Mouse (Mus musculus): Measurements from ENCODE around the gene Rhot1.
"Not testable (repeated sequence)": the region's sequence is repeated elsewhere in the genome, so short reads cannot be mapped to it uniquely, and the experiment has no call there.

Gene Rhot1

DNA sequence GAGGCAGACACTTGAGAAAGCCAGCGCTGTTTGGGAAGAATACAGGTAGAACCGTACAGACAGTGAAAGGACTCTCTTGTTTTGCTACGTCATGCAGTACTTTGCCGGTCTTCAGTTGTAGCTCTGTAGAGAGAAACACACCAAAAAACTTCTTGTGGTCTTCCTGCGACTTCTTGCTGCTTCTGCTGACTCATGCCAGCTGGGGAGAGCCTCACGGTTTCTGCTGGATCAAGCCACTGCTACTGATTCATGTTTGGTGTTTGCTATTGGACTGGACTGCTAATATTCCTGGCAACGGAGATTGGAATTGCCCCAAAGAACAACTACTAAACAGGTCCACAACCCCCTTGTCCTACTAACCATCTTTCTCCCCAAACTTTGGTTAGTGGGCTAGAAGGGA lies 12.5 kb upstream of the Rhot1 start:
- DNase-seq, result no peak

DNA sequence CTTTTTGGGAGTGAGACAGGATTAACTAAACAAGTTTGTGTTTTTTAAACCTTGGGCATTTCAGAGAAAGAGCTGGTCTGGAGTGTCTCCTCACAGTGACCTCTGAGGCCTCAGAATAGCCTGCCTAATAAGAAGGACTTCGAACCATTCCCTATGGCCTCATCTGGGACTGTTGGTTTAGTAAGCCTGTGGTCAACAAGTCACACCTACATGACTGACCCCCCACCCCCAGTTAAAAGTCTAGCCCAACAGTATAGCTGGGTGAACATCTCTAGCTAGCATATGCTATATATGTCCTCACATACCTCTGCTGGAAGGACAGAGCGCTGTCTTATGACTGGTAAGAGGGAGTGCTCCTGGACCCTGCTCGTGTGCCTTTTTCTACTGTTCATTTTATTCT lies 9.5 kb upstream of the Rhot1 start:
- DNase-seq, result no peak

DNA sequence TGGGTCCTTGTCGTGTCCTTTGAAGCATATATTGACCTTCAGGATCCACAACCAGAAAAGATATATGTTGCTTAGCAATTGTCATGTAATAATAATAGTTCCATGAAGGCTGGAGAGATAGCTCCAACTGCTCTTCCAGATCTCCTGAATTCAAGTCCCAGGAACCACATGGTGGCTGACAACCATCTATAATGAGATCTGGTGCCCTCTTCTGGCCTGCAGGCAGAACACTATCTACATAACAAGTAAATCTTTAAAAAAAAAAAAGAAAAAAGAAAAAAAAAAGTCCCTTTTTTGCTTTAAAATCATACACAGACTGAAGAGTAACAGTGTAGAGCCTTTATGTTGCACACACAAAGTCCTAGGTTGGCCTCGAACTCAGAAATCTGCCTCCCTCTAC lies 9.0 kb upstream of the Rhot1 start:
- DNase-seq, result no peak

DNA sequence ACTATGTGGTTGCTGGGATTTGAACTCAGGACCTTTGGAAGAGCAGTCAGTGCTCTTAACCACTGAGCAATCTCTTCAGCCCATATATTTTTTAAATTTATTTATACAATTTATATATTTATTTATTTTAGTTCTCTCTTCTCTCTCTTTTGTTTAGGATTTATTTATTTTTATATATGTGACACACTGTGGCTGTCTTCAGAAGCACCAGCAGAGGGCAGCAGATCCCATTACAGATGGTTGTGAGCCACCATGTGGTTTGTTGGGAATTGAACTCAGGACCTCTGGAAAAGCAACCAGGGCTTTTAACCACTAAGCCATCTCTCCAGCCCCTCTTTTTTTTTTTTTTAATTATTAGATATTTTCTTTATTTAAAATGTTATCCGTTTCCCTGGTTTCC lies 8.5 kb upstream of the Rhot1 start:
- DNase-seq, result peak; percentile 24 to 44

DNA sequence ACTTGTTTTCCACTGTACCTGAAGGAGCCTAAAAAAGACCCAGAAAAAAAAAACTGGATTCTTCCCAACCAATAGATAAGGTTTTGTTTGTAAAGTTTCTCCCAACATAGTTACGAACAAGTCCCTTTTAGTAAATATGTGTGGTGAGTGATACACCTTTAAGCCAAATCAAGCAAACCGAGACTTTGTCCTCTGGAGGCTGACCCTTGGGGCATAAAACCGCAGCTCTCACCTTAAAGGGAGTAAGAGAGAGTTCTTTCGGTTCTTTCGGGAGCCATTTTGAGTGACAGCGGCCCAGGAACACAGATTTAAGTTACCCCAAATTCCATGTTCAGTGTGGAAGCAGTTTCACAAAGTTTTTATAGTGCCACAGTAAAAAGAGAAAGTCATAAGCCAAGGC lies 6.5 kb upstream of the Rhot1 start:
- DNase-seq, result no peak

DNA sequence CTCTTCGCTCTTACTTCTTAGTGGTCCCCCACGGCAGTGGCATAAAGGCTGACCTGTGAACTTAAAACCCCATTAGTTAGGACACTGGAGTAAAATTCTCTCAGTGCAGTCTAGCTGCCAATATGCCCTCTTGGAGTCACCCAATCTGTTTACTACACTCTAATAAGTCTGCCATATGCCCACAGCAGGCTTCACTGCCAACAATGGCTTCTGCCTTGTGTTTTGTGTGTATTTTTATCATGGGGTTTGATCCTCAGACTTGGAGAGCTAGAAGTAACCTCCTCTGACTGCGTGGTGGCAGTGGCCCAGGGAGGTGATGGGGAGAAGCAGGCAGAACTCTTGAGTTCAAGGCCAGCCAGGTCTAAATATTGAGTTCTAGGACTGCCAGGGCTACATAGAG lies 4.8 kb upstream of the Rhot1 start:
- DNase-seq, result peak; percentile 12 to 25

DNA sequence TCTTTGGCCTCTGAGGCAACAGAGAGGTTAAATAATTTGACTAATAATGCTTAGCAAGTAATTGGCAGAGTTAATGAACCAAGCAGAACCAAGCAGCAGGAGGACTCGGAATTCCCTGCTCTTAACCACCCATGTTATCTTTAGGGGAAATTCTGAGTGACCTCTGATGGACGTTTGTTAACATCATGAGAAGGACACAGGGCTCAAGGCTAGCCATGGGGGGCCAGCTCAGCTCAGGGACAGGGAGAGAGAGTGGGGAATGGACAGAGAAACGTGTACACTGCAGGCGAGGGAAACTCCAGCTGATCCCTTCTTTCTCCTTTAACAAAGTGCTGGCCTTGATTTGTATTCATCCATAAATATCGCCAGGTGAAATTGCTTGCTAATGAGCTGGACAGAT lies 3.9 kb upstream of the Rhot1 start:
- DNase-seq, result no peak

DNA sequence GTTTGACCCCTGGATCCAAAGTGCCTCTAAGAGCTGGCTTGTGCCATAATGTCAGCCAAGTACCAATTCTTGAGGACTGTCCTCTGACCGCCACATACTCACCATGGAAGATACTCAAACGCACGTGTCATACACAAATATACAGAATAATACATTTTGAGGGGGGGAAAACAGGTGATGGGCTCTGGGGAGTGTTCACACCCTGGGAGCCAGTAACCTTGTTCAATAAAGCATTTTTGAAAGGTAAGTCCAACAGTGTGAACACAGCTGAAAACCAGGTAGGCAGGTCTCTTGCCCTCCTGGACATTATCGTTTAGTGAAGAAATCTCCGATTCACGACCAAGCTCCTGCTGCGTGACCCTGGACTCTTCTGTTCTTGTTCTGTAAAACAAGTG lies 357 bp upstream of the Rhot1 start:
- no peak for DNase-seq

DNA sequence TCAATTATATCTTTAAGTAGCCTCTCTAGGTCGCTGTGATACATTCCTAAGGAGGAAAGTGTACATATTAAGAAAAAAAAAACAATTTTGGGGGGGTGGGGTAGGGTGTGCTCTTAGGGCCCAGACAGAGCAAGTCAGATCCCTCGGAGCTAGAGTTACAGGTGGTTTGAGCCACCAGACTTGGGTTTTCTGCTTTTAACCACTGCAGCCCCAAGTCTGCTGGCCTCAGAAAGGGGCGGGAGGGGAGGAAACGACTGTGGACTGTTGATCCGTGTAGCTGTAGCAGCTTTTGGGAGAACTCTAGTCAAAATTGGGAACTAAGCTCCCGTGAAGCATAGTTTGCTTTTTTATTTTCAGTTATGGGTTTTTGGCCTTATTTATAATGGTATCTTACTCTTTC lies 1.5 kb downstream of the Rhot1 start:
- DNase-seq, result no peak

DNA sequence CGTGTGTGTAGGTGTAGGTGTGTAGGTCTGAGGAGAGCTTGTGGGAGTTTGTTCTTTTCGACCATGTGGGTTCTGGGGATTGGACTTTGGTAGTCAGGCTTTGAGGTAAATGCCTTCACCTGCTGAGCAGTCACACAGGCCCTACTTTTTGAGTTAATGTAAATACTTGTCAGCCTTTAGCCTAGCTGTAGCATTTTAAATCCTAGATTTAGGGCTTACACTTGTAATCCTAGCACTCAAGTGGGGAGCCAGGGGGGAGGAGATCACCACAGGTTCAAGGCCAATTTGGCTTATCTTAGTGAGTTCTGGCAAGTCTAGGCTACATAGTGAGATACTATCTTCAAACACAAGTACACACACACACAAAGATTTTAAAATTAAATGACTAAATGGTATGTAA lies 3.5 kb downstream of the Rhot1 start:
- DNase-seq, result no peak

DNA sequence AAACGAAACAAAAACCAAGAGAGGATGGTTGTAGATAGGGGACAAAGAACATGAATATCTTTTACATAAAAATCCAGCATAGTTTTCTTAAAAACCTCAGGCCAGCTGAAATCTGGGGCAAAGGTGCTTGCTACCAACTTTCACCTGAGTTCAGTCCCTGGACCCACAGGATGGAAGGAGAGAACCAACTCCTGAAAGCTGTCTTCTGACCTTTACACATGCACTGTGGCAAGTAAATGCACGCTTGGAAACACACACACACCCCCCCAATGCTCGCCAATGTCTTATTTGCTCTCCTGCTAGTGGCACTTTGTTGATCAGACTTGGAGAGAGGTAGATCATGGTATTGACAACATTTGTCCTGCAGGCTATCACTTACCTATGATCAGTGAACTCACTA lies 6.5 kb downstream of the Rhot1 start:
- no peak for DNase-seq

DNA sequence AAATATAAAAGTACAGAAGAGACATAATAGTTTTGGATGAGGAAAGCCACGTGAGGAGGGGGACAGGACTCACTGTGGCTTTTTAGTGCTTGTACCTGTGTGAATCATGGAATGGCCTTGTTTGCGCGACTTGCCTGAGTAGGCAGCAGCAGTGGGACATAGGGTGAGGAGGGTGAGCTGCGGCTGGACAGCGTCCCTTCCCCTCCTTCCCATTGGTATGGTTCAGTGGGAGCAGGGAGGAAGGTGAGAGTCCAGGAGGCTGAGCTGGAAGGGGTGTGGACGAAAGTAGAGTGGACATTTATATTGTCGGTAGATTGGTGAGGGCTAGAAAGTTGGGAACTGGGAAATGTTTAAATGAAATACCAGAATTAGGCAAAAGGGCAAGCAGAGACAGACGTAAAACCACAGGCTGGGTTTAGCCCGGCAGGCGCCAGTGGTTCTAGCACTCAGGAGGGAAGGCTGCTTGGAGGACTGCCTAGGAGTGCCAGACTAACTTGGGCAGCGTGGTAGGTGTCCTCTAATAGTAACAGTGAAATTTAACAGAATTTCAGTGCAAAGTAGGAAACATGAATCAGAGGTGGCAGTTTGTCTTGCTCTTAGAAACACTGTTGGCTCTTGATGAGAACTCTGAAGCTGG lies 10.0 kb downstream of the Rhot1 start:
- no peak for DNase-seq

DNA sequence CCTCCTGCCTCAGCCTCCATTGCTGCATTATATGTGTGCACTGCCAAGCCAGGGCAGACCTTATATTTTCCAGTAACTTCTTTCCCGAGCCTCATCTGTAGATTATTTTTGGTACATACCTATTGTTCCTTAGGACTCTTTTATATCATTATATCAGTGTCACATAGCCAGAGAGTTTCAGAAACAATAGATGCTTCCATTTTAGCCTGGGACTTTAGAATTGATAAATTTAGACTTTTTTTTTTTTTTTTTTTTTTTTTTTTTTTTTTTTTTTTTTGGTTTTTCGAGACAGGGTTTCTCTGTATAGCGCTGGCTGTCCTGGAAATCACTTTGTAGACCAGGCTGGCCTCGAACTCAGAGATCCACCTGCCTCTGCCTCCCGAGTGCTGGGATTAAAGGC lies 21.2 kb downstream of the Rhot1 start:
- not testable (repeated sequence) for DNase-seq

DNA sequence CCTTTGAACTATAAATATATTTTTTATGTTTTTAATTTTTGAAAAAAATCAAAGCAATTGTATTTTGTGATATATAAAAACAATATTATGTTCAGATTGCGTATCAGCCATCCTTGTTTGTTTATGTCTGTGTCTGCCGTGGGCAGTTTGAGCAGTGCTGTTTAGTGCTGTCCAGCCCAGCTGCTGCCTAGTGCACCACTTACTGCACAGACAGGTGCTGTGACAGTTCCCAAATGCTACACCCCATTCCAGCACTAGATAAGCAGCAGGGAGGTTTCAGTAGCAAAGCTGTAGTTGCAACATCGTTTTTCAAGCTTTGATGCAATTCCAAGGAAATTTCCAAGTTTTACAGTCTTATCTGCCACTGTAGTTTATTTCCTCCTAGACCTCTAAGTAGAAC lies 28.5 kb downstream of the Rhot1 start:
- no peak for DNase-seq

DNA sequence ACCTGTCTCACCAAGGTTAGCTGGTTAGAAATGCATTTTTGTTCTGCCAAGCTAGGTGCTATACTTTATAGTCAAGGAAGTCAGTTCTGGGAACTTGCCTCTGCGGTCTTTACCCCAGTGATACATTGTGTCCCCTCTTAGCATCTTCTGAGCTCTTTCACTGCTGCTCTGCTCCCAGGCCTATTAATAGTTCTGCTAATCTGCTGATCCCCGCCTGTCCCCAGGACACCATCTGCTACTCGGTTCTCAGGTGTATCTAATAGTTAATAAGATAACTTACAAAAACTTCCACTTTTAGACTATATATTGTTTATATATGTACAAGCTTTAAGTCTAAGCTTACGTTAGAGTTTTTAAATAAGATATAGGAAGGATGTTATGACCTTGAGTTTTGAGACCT lies 29.5 kb downstream of the Rhot1 start:
- DNase-seq, result peak in 1 of 2 experiments; percentile 30

DNA sequence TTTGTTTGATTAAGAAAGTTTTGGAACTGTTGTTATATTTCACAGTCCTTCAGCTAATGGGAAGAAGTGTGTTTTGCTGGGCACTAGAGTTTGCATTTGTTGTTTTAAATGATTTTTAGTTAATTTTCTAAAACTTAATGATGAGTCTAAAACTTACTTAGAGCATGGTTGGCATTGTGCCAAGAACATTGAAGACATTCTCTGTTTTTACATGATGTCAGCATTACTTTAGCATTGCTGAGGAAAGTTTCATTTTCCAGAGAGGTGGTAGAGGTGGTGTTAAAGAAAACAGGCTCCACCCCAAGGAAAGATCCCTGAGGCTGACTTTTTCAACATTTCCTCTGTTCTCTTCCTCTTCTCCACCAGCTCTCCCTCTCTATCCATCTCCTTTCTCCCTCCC lies 38.2 kb downstream of the Rhot1 start:
- no peak for DNase-seq

DNA sequence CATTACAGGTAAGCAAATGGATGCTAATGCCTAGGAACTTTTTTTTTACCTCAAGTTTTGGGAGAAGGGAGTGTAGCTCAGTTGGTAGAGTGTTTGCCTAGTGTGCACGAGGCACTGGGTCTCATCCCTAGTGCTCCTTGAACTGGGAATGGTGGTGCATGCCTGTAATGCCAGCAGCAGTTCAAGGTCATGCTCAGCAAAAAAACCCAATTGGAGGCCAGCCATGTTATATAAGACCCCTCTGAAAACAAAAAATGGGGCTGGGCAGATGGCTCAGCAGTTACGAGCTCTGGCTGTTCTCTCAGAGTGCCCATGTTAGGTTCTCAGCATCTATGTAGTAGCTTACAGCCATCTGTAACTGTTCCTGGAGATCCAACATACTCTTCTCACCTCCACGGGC lies 39.7 kb downstream of the Rhot1 start:
- no peak for DNase-seq

DNA sequence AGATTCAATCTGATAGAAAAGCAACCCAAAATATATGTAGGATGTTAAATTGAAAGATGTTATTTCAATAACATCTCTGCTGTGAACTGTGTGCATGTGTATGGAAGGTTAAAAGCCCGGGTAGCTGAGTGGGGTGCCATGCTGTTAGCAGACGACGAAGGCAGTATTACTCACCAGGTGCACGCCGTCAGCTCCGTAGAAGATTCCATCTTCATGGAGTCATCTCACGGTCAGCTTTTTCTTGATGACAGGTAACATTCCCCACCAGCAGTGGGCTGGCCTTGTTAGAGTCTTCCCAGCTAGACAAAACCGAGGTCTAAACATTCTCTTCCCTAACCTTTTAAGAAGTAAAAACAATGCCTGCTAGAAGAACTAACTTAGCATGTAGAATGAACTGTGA lies 55.3 kb downstream of the Rhot1 start:
- no peak for DNase-seq

DNA sequence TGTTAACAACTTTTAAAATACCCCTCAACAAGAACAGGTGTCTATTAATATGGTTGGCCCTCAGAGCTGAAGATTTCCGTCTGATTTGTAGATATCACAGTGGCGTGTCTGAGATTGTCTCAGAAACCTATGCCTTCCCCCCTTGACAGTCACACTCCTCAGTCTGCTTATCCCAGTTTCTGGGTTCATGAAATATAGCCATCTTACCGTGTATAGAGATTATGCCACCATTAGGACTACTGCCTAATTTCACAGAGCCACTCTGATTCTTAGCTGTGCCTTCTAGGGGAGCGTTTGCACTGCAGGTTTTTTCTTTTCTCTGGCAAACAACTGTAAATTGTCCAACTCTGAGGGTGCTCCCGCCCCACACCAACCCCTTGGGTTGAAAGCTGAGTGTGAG lies 62.3 kb downstream of the Rhot1 start:
- no peak for DNase-seq

DNA sequence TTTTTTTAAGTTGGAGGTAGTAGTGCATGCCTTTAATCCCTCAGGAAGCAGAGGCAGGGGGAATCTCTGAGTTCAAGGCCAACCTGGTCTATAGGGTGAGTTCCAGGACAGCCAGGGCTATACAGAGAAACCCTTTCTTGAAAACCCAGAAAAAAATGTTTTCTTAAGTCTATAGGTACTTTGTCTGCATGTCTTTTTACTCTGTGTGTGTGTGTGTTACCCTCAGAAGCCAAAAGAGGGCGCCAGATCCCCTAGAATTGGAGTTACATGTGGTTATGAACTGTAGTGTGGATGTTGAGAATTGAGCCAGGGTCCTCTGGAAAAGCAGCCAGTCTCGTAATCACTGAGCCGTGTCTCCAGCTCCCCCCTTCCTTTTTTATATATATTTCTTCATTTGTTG lies 66.2 kb downstream of the Rhot1 start:
- DNase-seq, result no peak

DNA sequence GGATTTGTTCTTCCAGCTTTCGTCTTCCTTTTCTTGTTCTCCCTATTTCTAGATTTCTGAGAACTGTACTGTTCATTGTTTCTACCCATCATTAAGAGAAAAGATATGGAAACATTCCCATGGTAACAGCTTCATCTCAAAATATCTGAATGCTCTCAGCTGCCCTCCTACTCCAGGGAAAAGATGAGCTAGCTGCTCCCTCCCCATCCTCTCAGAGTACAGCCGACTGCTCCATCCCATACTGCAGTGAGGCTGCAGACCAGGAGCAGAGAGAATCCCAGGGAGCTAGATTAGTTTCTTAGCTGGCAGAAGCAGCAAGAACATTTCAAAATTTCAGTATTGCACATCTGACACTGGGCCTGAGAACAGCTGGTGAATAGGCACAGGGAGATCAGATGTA lies 69.2 kb downstream of the Rhot1 start:
- DNase-seq, result no peak

DNA sequence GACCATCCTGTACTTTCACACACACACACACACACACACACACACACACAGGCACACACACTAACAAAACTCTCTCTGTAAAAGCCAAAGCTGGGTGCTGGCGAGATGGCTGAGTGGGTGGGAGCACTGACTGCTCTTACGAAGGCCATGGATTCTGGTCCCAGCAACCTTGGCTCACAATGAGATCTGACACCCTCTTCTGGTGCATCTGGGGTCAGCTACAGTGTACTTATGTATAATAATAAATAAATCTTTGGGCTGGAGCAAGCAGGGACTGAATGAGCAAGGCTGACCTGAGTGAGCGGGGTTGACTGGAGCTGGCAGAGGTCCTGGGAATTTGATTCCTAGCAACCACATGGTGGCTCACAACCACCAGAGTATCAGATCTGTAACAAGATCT lies 75.0 kb downstream of the Rhot1 start:
- no peak for DNase-seq

DNA sequence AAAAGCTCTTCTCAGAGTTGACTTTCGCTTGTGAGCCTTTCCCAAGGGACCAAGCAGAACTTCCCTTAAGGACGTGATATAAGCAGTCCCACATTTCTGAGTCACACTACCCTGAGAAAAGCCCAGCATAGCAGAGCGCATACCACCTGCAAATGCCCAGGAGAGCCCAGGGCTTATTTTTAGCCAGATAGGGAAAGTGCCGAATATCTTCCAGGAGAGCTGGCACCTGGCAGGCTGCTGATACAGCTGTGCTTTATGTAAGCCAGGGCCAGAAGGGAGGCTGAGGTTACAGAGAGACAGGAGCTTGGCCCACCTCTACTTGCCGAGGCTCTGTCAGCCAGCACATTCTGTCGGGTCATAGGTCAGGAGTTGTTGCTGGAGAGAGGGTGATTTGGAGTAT lies 75.8 kb downstream of the Rhot1 start:
- no peak for DNase-seq

DNA sequence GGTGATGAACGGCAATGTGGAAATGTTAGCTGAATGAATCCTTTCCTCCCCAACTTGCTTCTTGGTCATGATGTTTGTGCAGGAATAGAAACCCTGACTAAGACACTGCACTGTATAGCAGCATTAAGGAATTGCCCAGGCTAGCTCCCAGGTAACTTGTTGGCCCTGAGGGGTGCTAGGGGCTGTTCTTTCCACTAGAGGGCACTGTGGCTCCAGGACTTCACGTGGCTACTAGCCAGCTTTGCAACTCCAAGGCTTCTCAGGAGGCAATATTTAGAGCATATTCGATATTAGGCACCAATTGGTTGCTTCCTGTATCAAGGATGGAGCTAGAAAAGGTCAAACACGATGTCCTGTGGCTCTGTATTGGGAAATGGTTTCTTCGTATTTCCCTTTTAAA lies 78.3 kb downstream of the Rhot1 start:
- peak; percentile 76 to 86 for DNase-seq

DNA sequence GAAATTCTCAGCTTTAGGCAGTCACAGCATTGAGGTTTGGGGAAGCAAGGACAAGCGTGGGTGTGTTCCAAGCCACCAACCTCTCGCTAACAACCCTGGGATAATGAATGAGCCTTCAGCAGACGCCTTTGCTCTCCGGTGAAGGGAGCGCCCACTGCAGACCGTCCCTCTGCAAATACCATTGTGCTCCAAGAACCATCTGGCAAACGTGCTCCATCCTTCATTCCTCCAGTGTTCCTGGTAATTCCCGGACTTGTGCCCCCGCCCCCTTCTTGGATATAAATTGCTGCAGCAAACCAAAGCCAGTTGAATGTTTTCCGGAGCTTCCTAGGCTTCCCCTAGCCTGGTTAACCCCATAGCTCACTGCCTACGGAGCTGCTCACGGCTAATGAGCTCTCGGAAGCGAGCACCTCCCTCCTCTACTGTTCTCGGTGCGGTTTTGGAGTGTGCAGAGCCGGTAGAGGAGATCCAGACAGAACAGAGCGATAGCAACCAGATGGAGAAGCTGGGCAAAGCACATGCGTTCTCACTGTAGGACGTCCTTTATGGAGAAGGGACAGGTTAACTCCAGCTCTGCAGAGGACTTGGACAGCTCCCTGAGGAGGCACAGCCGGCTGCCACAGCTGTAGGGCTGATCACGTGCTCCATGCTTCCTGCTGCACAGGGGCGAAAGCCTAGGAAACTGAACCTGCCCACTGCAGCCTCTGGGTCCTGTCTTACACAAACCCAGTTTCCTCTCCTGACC lies 81.1 kb downstream of the Rhot1 start:
- peak; percentile 50 for DNase-seq
